Mouse (Mus musculus): ENCODE results near the gene Lsm10. TPM values are rescaled to one million over a fixed set of nuclear protein-coding genes. Genes with fewer than 3 reads are reported as not detected.

Lsm10 gene
- total and polyA plus RNA-seq, 3 experiments = 35.0 to 49.6 TPM; not detected in 1

DNA sequence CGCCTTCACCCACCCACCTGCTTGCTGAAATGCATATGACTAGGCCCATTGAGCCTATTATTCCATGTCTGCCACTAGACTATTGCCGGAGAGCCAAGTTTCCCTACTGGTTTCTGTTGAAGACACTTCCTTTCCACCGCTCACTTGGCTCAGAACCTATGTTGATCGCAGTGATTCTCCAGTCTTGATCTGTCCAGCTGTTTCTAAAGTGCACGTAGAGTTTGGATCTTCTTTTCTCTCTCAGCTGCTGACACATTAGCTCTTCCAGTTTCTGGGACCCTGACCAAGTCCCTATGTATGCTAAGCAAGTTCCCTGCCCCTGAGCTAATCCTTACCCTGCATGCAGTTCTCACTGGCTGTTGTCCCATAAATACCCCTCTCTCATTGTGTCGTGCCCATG lies 18.6 kb upstream of the Lsm10 start:
- Histone ChIP-seq H3K27ac (ENCODE audit: control insufficient read depth, low read depth, low read length) (no peak overlapping the region), H3K9ac (ENCODE audit: control insufficient read depth, low read depth, low read length, poor library complexity, severe bottlenecking) (no peak overlapping the region), H3K27me3 (ENCODE audit: control insufficient read depth in 1 of 2, insufficient read depth in 2 of 2, low read length in 2 of 2) (no peaks in the 10 kb centered on the region), H3K79me2 (ENCODE audit: control insufficient read depth, insufficient read depth, low read length, poor library complexity) (no peaks in the 10 kb centered on the region), H3K36me3 (ENCODE audit: control insufficient read depth in 1 of 2, insufficient read depth in 2 of 2, low read length in 2 of 2) (peaks cover 0 to 2% of the 10 kb centered on the region in 2 experiments; a peak in 2 of 4 replicates), H3K9me3 (replicated peaks; ENCODE audit: insufficient read depth, low read length) (no peaks in the 10 kb centered on the region), H3K4me3 (ENCODE audit: control insufficient read depth in 1 of 2, insufficient read depth in 1 of 2, low read depth in 2 of 2, low read length in 2 of 2) (no peak overlapping the region), H3K4me1 (ENCODE audit: control insufficient read depth in 1 of 2, insufficient read depth in 2 of 2, low read length in 2 of 2) (peaks cover 3 to 9% of the 10 kb centered on the region in 2 experiments)
- TF ChIP-seq CTCF (IDR thresholded peaks at IDR 0.05 in 2 of 3, conservative IDR thresholded peaks at IDR 0.05 in 1 of 3; ENCODE audit: control insufficient read depth in 1 of 3, insufficient read depth in 1 of 3, low read depth in 2 of 3, low read length in 3 of 3, poor library complexity in 1 of 3, severe bottlenecking in 1 of 3) (no peak), POLR2AphosphoS5 (IDR thresholded peaks at IDR 0.05; ENCODE audit: borderline replicate concordance, low read depth, low read length) (no peak), RCOR1 (IDR thresholded peaks at IDR 0.05; ENCODE audit: low read depth, low read length) (no peak), SMC3 (IDR thresholded peaks at IDR 0.05; ENCODE audit: low read depth, low read length) (no peak), ELF1 (IDR thresholded peaks at IDR 0.05; ENCODE audit: low read depth, low read length) (no peak), TBP (IDR thresholded peaks at IDR 0.05; ENCODE audit: low read depth, low read length) (no peak), EP300 (IDR thresholded peaks at IDR 0.05; ENCODE audit: low read depth in 1 of 2, low read length in 2 of 2) (no peak), USF2 (IDR thresholded peaks at IDR 0.05; ENCODE audit: borderline replicate concordance in 1 of 2, insufficient read depth in 1 of 2, low read depth in 1 of 2, low read length in 2 of 2) (no peak), NRF1 (IDR thresholded peaks at IDR 0.05; ENCODE audit: insufficient read depth, low read depth, low read length, poor library complexity, severe bottlenecking) (no peak), ZC3H11A (IDR thresholded peaks at IDR 0.05; ENCODE audit: low read depth, low read length) (no peak), RAD21 (IDR thresholded peaks at IDR 0.05; ENCODE audit: low read depth, low read length) (no peak), MYC (IDR thresholded peaks at IDR 0.05; ENCODE audit: low read depth, low read length) (no peak), ZMIZ1 (IDR thresholded peaks at IDR 0.05; ENCODE audit: low read depth, low read length) (no peak), BHLHE40 (IDR thresholded peaks at IDR 0.05; ENCODE audit: borderline replicate concordance, low read depth, low read length) (no peak), TCF12 (IDR thresholded peaks at IDR 0.05; ENCODE audit: low read depth, low read length) (no peak)
- no peak for DNase-seq (ENCODE audit: low read depth, low spot score)

GRCm38 (mm10) chr4:126079266-126079665 lies 17.2 kb upstream of the Lsm10 start:
- Histone ChIP-seq H3K9me3 (replicated peaks; ENCODE audit: insufficient read depth, low read length) (no peaks in the 10 kb centered on the region), H3K27me3 (ENCODE audit: control insufficient read depth in 1 of 2, insufficient read depth in 2 of 2, low read length in 2 of 2) (no peaks in the 10 kb centered on the region), H3K9ac (ENCODE audit: control insufficient read depth, low read depth, low read length, poor library complexity, severe bottlenecking) (no peak overlapping the region), H3K79me2 (ENCODE audit: control insufficient read depth, insufficient read depth, low read length, poor library complexity) (no peaks in the 10 kb centered on the region), H3K4me1 (ENCODE audit: control insufficient read depth in 1 of 2, insufficient read depth in 2 of 2, low read length in 2 of 2) (peaks cover 7 to 23% of the 10 kb centered on the region in 2 experiments), H3K36me3 (ENCODE audit: control insufficient read depth in 1 of 2, insufficient read depth in 2 of 2, low read length in 2 of 2) (peaks cover 0 to 8% of the 10 kb centered on the region in 2 experiments; a peak in 2 of 4 replicates), H3K27ac (ENCODE audit: control insufficient read depth, low read depth, low read length) (no peak overlapping the region), H3K4me3 (ENCODE audit: control insufficient read depth in 1 of 2, insufficient read depth in 1 of 2, low read depth in 2 of 2, low read length in 2 of 2) (no peak overlapping the region)
- DNase-seq (ENCODE audit: low read depth, low spot score) = no peak
- TF ChIP-seq E2F4 (IDR thresholded peaks at IDR 0.05; ENCODE audit: borderline replicate concordance, low read depth, low read length) = no peak
- TF ChIP-seq ZNF384 (IDR thresholded peaks at IDR 0.05; ENCODE audit: low read depth, low read length) = no peak
- TF ChIP-seq RAD21 (IDR thresholded peaks at IDR 0.05; ENCODE audit: low read depth, low read length) = no peak
- no peak for TF ChIP-seq GATA1 (IDR thresholded peaks at IDR 0.05; ENCODE audit: low read depth, low read length)
- TF ChIP-seq MYB (IDR thresholded peaks at IDR 0.05; ENCODE audit: low read depth, low read length) = no peak
- TF ChIP-seq UBTF (IDR thresholded peaks at IDR 0.05; ENCODE audit: borderline replicate concordance, insufficient read depth, low read depth, low read length) = no peak
- no peak for TF ChIP-seq GABPA (IDR thresholded peaks at IDR 0.05; ENCODE audit: low read depth, low read length)
- TF ChIP-seq MXI1 (IDR thresholded peaks at IDR 0.05; ENCODE audit: low read depth, low read length) = no peak
- TF ChIP-seq MAX (IDR thresholded peaks at IDR 0.05; ENCODE audit: low read length) = no peak
- no peak for TF ChIP-seq TAL1 (IDR thresholded peaks at IDR 0.05; ENCODE audit: low read length)
- TF ChIP-seq SIN3A (IDR thresholded peaks at IDR 0.05; ENCODE audit: low read length) = no peak
- no peak for TF ChIP-seq ZKSCAN1 (IDR thresholded peaks at IDR 0.05; ENCODE audit: low read depth, low read length)
- no peak for TF ChIP-seq RCOR1 (IDR thresholded peaks at IDR 0.05; ENCODE audit: low read depth, low read length)
- no peak for TF ChIP-seq JUND (IDR thresholded peaks at IDR 0.05; ENCODE audit: low read depth, low read length)
- no peak for TF ChIP-seq CTCF (IDR thresholded peaks at IDR 0.05 in 2 of 3, conservative IDR thresholded peaks at IDR 0.05 in 1 of 3; ENCODE audit: control insufficient read depth in 1 of 3, insufficient read depth in 1 of 3, low read depth in 2 of 3, low read length in 3 of 3, poor library complexity in 1 of 3, severe bottlenecking in 1 of 3)
- no peak for TF ChIP-seq EP300 (IDR thresholded peaks at IDR 0.05; ENCODE audit: low read depth in 1 of 2, low read length in 2 of 2)
